Mouse (Mus musculus) liver, embryonic 14.5 days (tissue): Measurements from ENCODE around the gene E2f2. TPM values are rescaled to one million over a fixed set of nuclear protein-coding genes. Genes with fewer than 3 reads are reported as not detected.

Experiments
- ATAC-seq: fragments of 200-750 bp; cut with Nextera tagmentation; 2 replicates; pipeline ENCODE4 v1.8.0; 2017; ENCODE audit warnings: moderate number of reproducible peaks, mild to moderate bottlenecking, moderate library complexity; ENCODE audit not compliant: insufficient read depth
- DNase-seq, 3 experiments: peaks; one replicate each; pipeline ENCODE4 v3.0.0-alpha.2; 2012 to 2013; ENCODE audit warnings: low read depth in 3 of 3, low spot score in 3 of 3
- H3K27ac ChIP-seq: fragments of 300-500 bp; sonication (generic); 2 replicates; pipeline ENCODE4 v1.5.1; 2014; ENCODE audit warnings: moderate library complexity, mild to moderate bottlenecking, control low read depth, inconsistent platforms
- H3K27me3 ChIP-seq: fragments of 300-500 bp; sonication (generic); 2 replicates; pipeline ENCODE4 v1.6.1; 2014; ENCODE audit warnings: mild to moderate bottlenecking, low read length, moderate library complexity; ENCODE audit not compliant: control insufficient read depth, insufficient read depth
- H3K36me3 ChIP-seq: fragments of 300-500 bp; sonication (generic); replicated peaks from 2 replicates; pipeline ENCODE4 v1.6.1; 2014; ENCODE audit warnings: low read depth; ENCODE audit not compliant: control insufficient read depth, insufficient read depth
- H3K4me1 ChIP-seq, 2 experiments: fragments of 200-500 bp in 1 of 2; fragments of 300-500 bp in 1 of 2; sonication (generic) in 1 of 2; replicated peaks; 2 replicates each; pipeline ENCODE4 v1.6.1; 2012 to 2014; ENCODE audit warnings: antibody characterized with exemption in 1 of 2, inconsistent platforms in 1 of 2, low read length in 1 of 2; ENCODE audit not compliant: control insufficient read depth in 2 of 2, insufficient read depth in 2 of 2
- H3K4me2 ChIP-seq: fragments of 300-500 bp; sonication (generic); 2 replicates; pipeline ENCODE4 v1.6.1; 2014; ENCODE audit warnings: low read depth, mild to moderate bottlenecking, control low read depth, moderate library complexity
- H3K4me3 ChIP-seq, 2 experiments: fragments of 200-500 bp in 1 of 2; fragments of 300-500 bp in 1 of 2; sonication (generic) in 1 of 2; 2 replicates each; pipeline ENCODE4 v1.5.1; 2012 to 2014; ENCODE audit warnings: low read depth in 2 of 2, low read length in 2 of 2, mild to moderate bottlenecking in 2 of 2, control low read depth in 1 of 2, inconsistent platforms in 1 of 2, moderate library complexity in 1 of 2; ENCODE audit not compliant: insufficient read depth in 1 of 2
- H3K9ac ChIP-seq: fragments of 300-500 bp; sonication (generic); replicated peaks from 2 replicates; pipeline ENCODE4 v1.6.1; 2014; ENCODE audit warnings: mild to moderate bottlenecking, control low read depth, moderate library complexity
- H3K9me3 ChIP-seq: fragments of 300-500 bp; sonication (generic); 2 replicates; pipeline ENCODE4 v1.6.1; 2016; ENCODE audit warnings: low read length, mixed read lengths; ENCODE audit not compliant: control insufficient read depth
- CTCF ChIP-seq: IDR thresholded peaks from 2 replicates; pipeline ENCODE4 v1.5.1; 2016; ENCODE audit warnings: antibody characterized with exemption, low read depth, control low read depth
- EP300 ChIP-seq: IDR thresholded peaks from 2 replicates; pipeline ENCODE4 v1.6.1; 2016; ENCODE audit warnings: antibody characterized with exemption, low read depth
- WGBS: fragments of 180-500 bp; shearing (Covaris S2); extraction: QIAGEN DNeasy Blood & Tissue Kit; methylation state at CpG from one replicate; pipeline ENCODE4 v1.1.7; 2014; ENCODE audit not compliant: insufficient replicate concordance; 5-methylcytosine and 5-hydroxymethylcytosine counted together
- polyA plus RNA-seq, 2 experiments: library from polyadenylated mRNA; depleted of rRNA in 1 of 2; stranded (reverse) in 1 of 2; unstranded in 1 of 2; fragments of >200 nt; fragmentation: Nextera tagmentation in 1 of 2; extraction: Ambion mirVana in 1 of 2; gene quantifications; 2 replicates each; pipeline versions ENCODE4 v1.2.1 to v1.2.3; 2012 to 2014

The E2f2 gene
- polyA plus RNA-seq, 2 experiments = 40.5 to 50.3 TPM

GRCm38 (mm10) chr4:136148342-136149044, 23.7 kb upstream of the E2f2 start:
- H3K9me3 ChIP-seq = no peaks in the 10 kb centered on the region
- no peak overlapping the region for H3K27ac ChIP-seq
- H3K27me3 ChIP-seq = peaks cover 58% of the 10 kb centered on the region
- TF ChIP-seq EP300 = no peak
- peak; percentile 23; the same call in 1 of the 2 replicates for TF ChIP-seq CTCF
- 0 out of 4 replicates have a peak overlapping the region, but pooled peaks of 1 of the 2 experiments have one; percentile 12 for H3K4me3 ChIP-seq
- H3K4me1 ChIP-seq = peaks cover 0 to 8% of the 10 kb centered on the region in 2 experiments; a peak in 3 of 4 replicates
- no peaks in the 10 kb centered on the region for H3K36me3 ChIP-seq
- DNase-seq = no peak
- peak overlapping the region; percentile 58 for H3K4me2 ChIP-seq
- no peak overlapping the region for H3K9ac ChIP-seq
- 14% methylated on average over 31 of the region's 31 CpGs for WGBS
- no peak for ATAC-seq

GRCm38 (mm10) chr4:136149045-136149379, 23.2 kb upstream of the E2f2 start:
- ATAC-seq (no peak), DNase-seq (no peak)
- Histone ChIP-seq H3K9ac (no peak overlapping the region), H3K4me3 (no peak overlapping the region), H3K4me1 (peaks cover 0 to 8% of the 10 kb centered on the region in 2 experiments; a peak in 3 of 4 replicates), H3K4me2 (no peak overlapping the region), H3K27me3 (peaks cover 53% of the 10 kb centered on the region), H3K9me3 (no peaks in the 10 kb centered on the region), H3K36me3 (no peaks in the 10 kb centered on the region), H3K27ac (no peak overlapping the region)
- TF ChIP-seq EP300 (no peak), CTCF (no peak)
- 88% methylated on average over 2 of the region's 2 CpGs for WGBS

GRCm38 (mm10) chr4:136149734-136150133, 22.5 kb upstream of the E2f2 start:
- Histone ChIP-seq H3K4me2 (no peak overlapping the region), H3K9me3 (no peaks in the 10 kb centered on the region), H3K4me3 (no peak overlapping the region), H3K27ac (no peak overlapping the region), H3K27me3 (peaks cover 46% of the 10 kb centered on the region), H3K4me1 (peaks cover 0 to 8% of the 10 kb centered on the region in 2 experiments; a peak in 2 of 4 replicates), H3K36me3 (no peaks in the 10 kb centered on the region), H3K9ac (no peak overlapping the region)
- TF ChIP-seq CTCF = peak; percentile 84
- TF ChIP-seq EP300 = no peak
- DNase-seq (peak in 1 of 3 experiments; percentile 44), ATAC-seq (no peak)
- WGBS = 29% methylated on average over 3 of the region's 3 CpGs

GRCm38 (mm10) chr4:136150596-136150995, 21.6 kb upstream of the E2f2 start:
- DNase-seq (no peak), ATAC-seq (no peak)
- H3K27me3 ChIP-seq = peaks cover 37% of the 10 kb centered on the region
- WGBS = 48% methylated on average over 4 of the region's 4 CpGs
- H3K4me2 ChIP-seq = no peak overlapping the region
- no peak for TF ChIP-seq EP300
- no peak for TF ChIP-seq CTCF
- H3K9ac ChIP-seq = no peak overlapping the region
- peaks cover 0 to 8% of the 10 kb centered on the region in 2 experiments; a peak in 2 of 4 replicates for H3K4me1 ChIP-seq
- H3K9me3 ChIP-seq = no peaks in the 10 kb centered on the region
- no peak overlapping the region for H3K4me3 ChIP-seq
- no peaks in the 10 kb centered on the region for H3K36me3 ChIP-seq
- H3K27ac ChIP-seq = no peak overlapping the region

GRCm38 (mm10) chr4:136152821-136153220, 19.4 kb upstream of the E2f2 start:
- Histone ChIP-seq H3K9me3 (no peaks in the 10 kb centered on the region), H3K27ac (no peak overlapping the region), H3K27me3 (peaks cover 15% of the 10 kb centered on the region), H3K4me2 (no peak overlapping the region), H3K36me3 (no peaks in the 10 kb centered on the region), H3K9ac (no peak overlapping the region), H3K4me3 (no peak overlapping the region), H3K4me1 (no peaks in the 10 kb centered on the region)
- WGBS = 72% methylated on average over 4 of the region's 4 CpGs
- DNase-seq (no peak), ATAC-seq (no peak)
- no peak for TF ChIP-seq EP300
- peak; percentile 68 for TF ChIP-seq CTCF
